Mouse (Mus musculus): ENCODE measurements around the gene 1110008L16Rik. TPM values are rescaled to one million over a fixed set of nuclear protein-coding genes. Genes with fewer than 3 reads are reported as not detected.
"Not testable (repeated sequence)": the region's sequence is repeated elsewhere in the genome, so short reads cannot be mapped to it uniquely, and the experiment has no call there.

The 1110008L16Rik gene
- polyA plus RNA-seq, 1 experiment from 2014 or later: 30.0 TPM

GRCm38 (mm10) chr12:55388478-55388877 lies 89.1 kb downstream of the 1110008L16Rik start:
- Histone ChIP-seq H3K9ac (ENCODE audit: low read length) (no peak overlapping the region), H3K4me3 (ENCODE audit: low read depth, low read length) (no peak overlapping the region), H3K27me3 (ENCODE audit: control insufficient read depth, insufficient read depth, low read length) (no peaks in the 10 kb centered on the region), H3K36me3 (ENCODE audit: control insufficient read depth, insufficient read depth, low read length) (no peaks in the 10 kb centered on the region), H3K4me1 (replicated peaks; ENCODE audit: control insufficient read depth, insufficient read depth) (peaks cover 4% of the 10 kb centered on the region; the same call in 1 of the 2 replicates), H3K4me2 (replicated peaks; ENCODE audit: low read depth) (no peak overlapping the region), H3K27ac (replicated peaks) (no peak overlapping the region; the same call in 1 of the 2 replicates), H3K9me3 (ENCODE audit: control insufficient read depth, low read length) (no peaks in the 10 kb centered on the region)
- DNase-seq (ENCODE audit: low spot score) (peak; percentile 60), ATAC-seq (ENCODE audit: low FRiP score, low TSS enrichment) (0 out of 2 replicates have a peak, but pooled peaks have one; percentile 7)
- TF ChIP-seq CTCF (IDR thresholded peaks at IDR 0.05; ENCODE audit: low read depth) (peak; percentile 66), EP300 (optimal IDR thresholded peaks at IDR 0.05) (no peak)
- WGBS: 69% methylated on average over 6 of the region's 6 CpGs

GRCm38 (mm10) chr12:55389132-55390081 lies 90.0 kb downstream of the 1110008L16Rik start:
- H3K36me3 ChIP-seq (ENCODE audit: control insufficient read depth, insufficient read depth, low read length): no peaks in the 10 kb centered on the region
- no peak overlapping the region for H3K4me2 ChIP-seq (replicated peaks; ENCODE audit: low read depth)
- H3K27ac ChIP-seq (replicated peaks): no peak overlapping the region
- TF ChIP-seq CTCF (IDR thresholded peaks at IDR 0.05; ENCODE audit: low read depth) (no peak), EP300 (optimal IDR thresholded peaks at IDR 0.05) (no peak)
- ATAC-seq (ENCODE audit: low FRiP score, low TSS enrichment): no peak
- no peaks in the 10 kb centered on the region for H3K9me3 ChIP-seq (ENCODE audit: control insufficient read depth, low read length)
- H3K9ac ChIP-seq (ENCODE audit: low read length): no peak overlapping the region
- no peaks in the 10 kb centered on the region for H3K27me3 ChIP-seq (ENCODE audit: control insufficient read depth, insufficient read depth, low read length)
- 67% methylated on average over 17 of the region's 17 CpGs for WGBS
- DNase-seq (ENCODE audit: low spot score): no peak
- peaks cover 4% of the 10 kb centered on the region; the same call in 1 of the 2 replicates for H3K4me1 ChIP-seq (replicated peaks; ENCODE audit: control insufficient read depth, insufficient read depth)
- no peak overlapping the region for H3K4me3 ChIP-seq (ENCODE audit: low read depth, low read length)

- H3K27ac ChIP-seq (replicated peaks): no peak overlapping the region; the same call in 1 of the 2 replicates
- no peaks in the 10 kb centered on the region for H3K36me3 ChIP-seq (ENCODE audit: control insufficient read depth, insufficient read depth, low read length)
- H3K4me3 ChIP-seq (ENCODE audit: low read depth, low read length): no peak overlapping the region
- no peaks in the 10 kb centered on the region for H3K27me3 ChIP-seq (ENCODE audit: control insufficient read depth, insufficient read depth, low read length)
- no peak overlapping the region for H3K9ac ChIP-seq (ENCODE audit: low read length)
- H3K9me3 ChIP-seq (ENCODE audit: control insufficient read depth, low read length): no peaks in the 10 kb centered on the region
- H3K4me2 ChIP-seq (replicated peaks; ENCODE audit: low read depth): no peak overlapping the region
- ATAC-seq (ENCODE audit: low FRiP score, low TSS enrichment): no peak; the same call in 1 of the 2 replicates
- TF ChIP-seq EP300 (optimal IDR thresholded peaks at IDR 0.05) (no peak), CTCF (IDR thresholded peaks at IDR 0.05; ENCODE audit: low read depth) (no peak)
- peaks cover 4% of the 10 kb centered on the region; the same call in 1 of the 2 replicates for H3K4me1 ChIP-seq (replicated peaks; ENCODE audit: control insufficient read depth, insufficient read depth)
- no peak for DNase-seq (ENCODE audit: low spot score)
Measured at GRCm38 (mm10) chr12:55392120-55392519, 92.7 kb downstream of the 1110008L16Rik start.

- TF ChIP-seq EP300 (optimal IDR thresholded peaks at IDR 0.05) (no peak), CTCF (IDR thresholded peaks at IDR 0.05; ENCODE audit: low read depth) (no peak)
- WGBS: 69% methylated on average over 11 of the region's 11 CpGs
- no peak overlapping the region for H3K9ac ChIP-seq (ENCODE audit: low read length)
- H3K4me1 ChIP-seq (replicated peaks; ENCODE audit: control insufficient read depth, insufficient read depth): peaks cover 8% of the 10 kb centered on the region; the same call in 1 of the 2 replicates
- no peak for DNase-seq (ENCODE audit: low spot score)
- H3K4me3 ChIP-seq (ENCODE audit: low read depth, low read length): no peak overlapping the region
- ATAC-seq (ENCODE audit: low FRiP score, low TSS enrichment): no peak
- H3K27ac ChIP-seq (replicated peaks): no peak overlapping the region
- no peaks in the 10 kb centered on the region for H3K27me3 ChIP-seq (ENCODE audit: control insufficient read depth, insufficient read depth, low read length)
- no peak overlapping the region for H3K4me2 ChIP-seq (replicated peaks; ENCODE audit: low read depth)
- H3K36me3 ChIP-seq (ENCODE audit: control insufficient read depth, insufficient read depth, low read length): no peaks in the 10 kb centered on the region
- H3K9me3 ChIP-seq (ENCODE audit: control insufficient read depth, low read length): no peaks in the 10 kb centered on the region
Measured at GRCm38 (mm10) chr12:55392733-55393577, 93.6 kb downstream of the 1110008L16Rik start.

- H3K27ac ChIP-seq (replicated peaks); H3K4me1 ChIP-seq (replicated peaks; ENCODE audit: control insufficient read depth, insufficient read depth); H3K9ac ChIP-seq (ENCODE audit: low read length); ATAC-seq (ENCODE audit: low FRiP score, low TSS enrichment); H3K36me3 ChIP-seq (ENCODE audit: control insufficient read depth, insufficient read depth, low read length); H3K4me3 ChIP-seq (ENCODE audit: low read depth, low read length); H3K27me3 ChIP-seq (ENCODE audit: control insufficient read depth, insufficient read depth, low read length); H3K4me2 ChIP-seq (replicated peaks; ENCODE audit: low read depth); H3K9me3 ChIP-seq (ENCODE audit: control insufficient read depth, low read length); DNase-seq (ENCODE audit: low spot score): not testable (repeated sequence)
- 93% methylated on average over 14 of the region's 14 CpGs for WGBS
Measured at GRCm38 (mm10) chr12:55395601-55396000, 96.2 kb downstream of the 1110008L16Rik start.
